Mouse (Mus musculus): ENCODE measurements around the gene Nap1l4. TPM values are rescaled to one million over a fixed set of nuclear protein-coding genes. Genes with fewer than 3 reads are reported as not detected.

Nap1l4 gene
- polyA plus RNA-seq, 1 experiment = 60.3 TPM

DNA sequence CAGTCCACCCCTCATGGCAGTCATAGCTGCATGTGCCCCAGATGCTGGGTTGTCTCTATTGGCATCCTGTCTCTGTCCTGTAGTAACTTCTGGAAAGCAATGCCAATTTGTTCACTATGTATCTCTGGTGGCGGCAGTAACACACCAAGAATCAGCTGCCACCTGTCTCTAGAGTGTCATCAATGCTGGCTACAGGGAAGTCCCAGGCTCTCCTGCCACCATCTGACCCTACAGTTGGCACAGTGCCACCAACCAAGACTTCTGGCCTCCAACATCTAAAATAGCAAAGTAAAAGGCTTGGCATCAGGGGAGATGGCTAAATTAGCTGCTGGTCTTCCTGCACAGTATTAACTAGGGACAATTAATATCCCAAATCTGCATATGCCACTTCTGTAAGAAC is 16.5 kb downstream of the Nap1l4 start:
- Histone ChIP-seq H3K27me3 (ENCODE audit: control insufficient read depth, insufficient read depth, low read length) (no peaks in the 10 kb centered on the region), H3K4me3 (ENCODE audit: control insufficient read depth, low read depth, low read length) (no peak overlapping the region), H3K36me3 (ENCODE audit: control insufficient read depth, insufficient read depth, low read length) (peaks cover 2% of the 10 kb centered on the region), H3K4me1 (ENCODE audit: control insufficient read depth, insufficient read depth, low read length) (no peaks in the 10 kb centered on the region), H3K27ac (ENCODE audit: control insufficient read depth, insufficient read depth, low read depth, low read length) (no peak overlapping the region)
- TF ChIP-seq CTCF (IDR thresholded peaks at IDR 0.05; ENCODE audit: control insufficient read depth, insufficient read depth, insufficient replicate concordance, low read depth, low read length) (no peak), POLR2A (IDR thresholded peaks at IDR 0.05; ENCODE audit: control insufficient read depth, low read depth, low read length) (no peak)

DNA sequence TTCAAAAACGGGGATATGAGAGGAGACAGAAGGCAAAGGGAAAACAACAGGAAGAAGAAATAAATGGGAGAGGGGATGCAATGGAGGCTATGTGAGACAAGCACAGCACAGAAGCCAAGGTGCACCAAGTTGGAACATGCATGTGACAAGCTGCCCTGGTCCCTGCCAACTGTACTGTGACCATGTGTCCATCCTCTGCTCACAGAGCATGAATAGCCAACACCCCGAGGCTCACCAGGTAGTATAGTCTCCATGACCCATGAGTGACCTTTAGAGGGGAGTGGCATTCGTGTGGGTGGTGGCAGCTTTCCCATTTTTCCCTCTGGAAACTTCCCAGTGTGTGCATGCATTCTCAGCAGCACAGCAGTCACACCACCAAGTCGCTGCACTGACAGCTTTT is 29.6 kb downstream of the Nap1l4 start:
- Histone ChIP-seq H3K4me3 (ENCODE audit: control insufficient read depth, low read depth, low read length) (no peak overlapping the region), H3K36me3 (ENCODE audit: control insufficient read depth, insufficient read depth, low read length) (peaks cover 5% of the 10 kb centered on the region), H3K27me3 (ENCODE audit: control insufficient read depth, insufficient read depth, low read length) (no peaks in the 10 kb centered on the region), H3K4me1 (ENCODE audit: control insufficient read depth, insufficient read depth, low read length) (no peaks in the 10 kb centered on the region), H3K27ac (ENCODE audit: control insufficient read depth, insufficient read depth, low read depth, low read length) (no peak overlapping the region)
- no peak for TF ChIP-seq POLR2A (IDR thresholded peaks at IDR 0.05; ENCODE audit: control insufficient read depth, low read depth, low read length)
- TF ChIP-seq CTCF (IDR thresholded peaks at IDR 0.05; ENCODE audit: control insufficient read depth, insufficient read depth, insufficient replicate concordance, low read depth, low read length) = no peak

DNA sequence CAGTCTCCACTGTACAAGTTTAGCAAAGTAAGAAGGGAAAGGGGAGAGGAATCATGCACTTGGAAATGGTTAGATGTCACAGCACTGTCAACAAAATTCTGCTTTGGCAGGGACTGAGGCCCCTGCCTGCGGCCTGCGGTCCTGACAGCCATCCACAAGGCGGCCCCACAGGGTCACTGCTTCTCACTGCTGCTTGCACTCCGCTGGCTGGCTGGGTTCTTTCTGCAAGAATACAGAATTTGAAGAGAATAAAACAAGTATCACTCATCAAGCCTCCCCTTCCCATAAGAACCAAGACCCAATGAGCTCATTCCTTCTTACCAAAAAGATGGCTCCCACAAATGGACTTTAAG is 34.5 kb downstream of the Nap1l4 start:
- Histone ChIP-seq H3K27me3 (ENCODE audit: control insufficient read depth, insufficient read depth, low read length) (no peaks in the 10 kb centered on the region), H3K4me3 (ENCODE audit: control insufficient read depth, low read depth, low read length) (no peak overlapping the region), H3K4me1 (ENCODE audit: control insufficient read depth, insufficient read depth, low read length) (no peaks in the 10 kb centered on the region), H3K27ac (ENCODE audit: control insufficient read depth, insufficient read depth, low read depth, low read length) (no peak overlapping the region), H3K36me3 (ENCODE audit: control insufficient read depth, insufficient read depth, low read length) (peaks cover 1% of the 10 kb centered on the region)
- TF ChIP-seq CTCF (IDR thresholded peaks at IDR 0.05; ENCODE audit: control insufficient read depth, insufficient read depth, insufficient replicate concordance, low read depth, low read length) (no peak), POLR2A (IDR thresholded peaks at IDR 0.05; ENCODE audit: control insufficient read depth, low read depth, low read length) (no peak)

DNA sequence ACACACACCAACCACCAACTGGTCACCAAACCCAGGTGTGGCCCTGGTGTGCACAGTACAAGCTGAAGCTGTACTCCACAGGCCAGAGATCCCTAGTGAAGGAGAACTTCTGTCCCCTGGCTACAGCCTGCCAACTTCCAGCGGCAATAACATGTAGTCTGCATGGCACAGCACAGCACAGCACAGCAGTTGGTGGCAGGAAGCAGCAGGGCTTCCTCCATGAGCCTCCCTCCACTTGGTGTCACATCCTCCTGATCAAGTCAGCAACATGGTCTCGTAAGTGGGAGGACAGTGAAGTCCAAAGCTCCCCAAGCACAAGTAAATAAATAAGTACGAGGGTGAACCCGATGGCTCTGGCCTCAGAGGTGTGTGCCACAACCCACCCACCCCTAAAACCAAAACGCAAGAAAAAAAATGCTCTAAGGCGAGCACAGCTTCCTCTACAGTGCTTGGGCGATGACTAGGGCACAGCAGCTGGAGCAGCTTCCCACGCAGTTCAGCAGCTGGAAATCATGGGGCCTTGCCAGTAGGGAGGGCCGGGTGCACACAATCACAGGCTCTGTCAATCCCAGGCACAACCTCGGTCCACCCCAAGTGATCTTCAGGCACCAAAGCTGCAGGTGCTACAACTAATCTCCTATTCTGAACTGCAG is 35.0 kb downstream of the Nap1l4 start:
- Histone ChIP-seq H3K4me1 (ENCODE audit: control insufficient read depth, insufficient read depth, low read length) (no peaks in the 10 kb centered on the region), H3K27me3 (ENCODE audit: control insufficient read depth, insufficient read depth, low read length) (no peaks in the 10 kb centered on the region), H3K27ac (ENCODE audit: control insufficient read depth, insufficient read depth, low read depth, low read length) (no peak overlapping the region), H3K4me3 (ENCODE audit: control insufficient read depth, low read depth, low read length) (no peak overlapping the region), H3K36me3 (ENCODE audit: control insufficient read depth, insufficient read depth, low read length) (peaks cover 1% of the 10 kb centered on the region)
- no peak for TF ChIP-seq POLR2A (IDR thresholded peaks at IDR 0.05; ENCODE audit: control insufficient read depth, low read depth, low read length)
- TF ChIP-seq CTCF (IDR thresholded peaks at IDR 0.05; ENCODE audit: control insufficient read depth, insufficient read depth, insufficient replicate concordance, low read depth, low read length) = no peak

DNA sequence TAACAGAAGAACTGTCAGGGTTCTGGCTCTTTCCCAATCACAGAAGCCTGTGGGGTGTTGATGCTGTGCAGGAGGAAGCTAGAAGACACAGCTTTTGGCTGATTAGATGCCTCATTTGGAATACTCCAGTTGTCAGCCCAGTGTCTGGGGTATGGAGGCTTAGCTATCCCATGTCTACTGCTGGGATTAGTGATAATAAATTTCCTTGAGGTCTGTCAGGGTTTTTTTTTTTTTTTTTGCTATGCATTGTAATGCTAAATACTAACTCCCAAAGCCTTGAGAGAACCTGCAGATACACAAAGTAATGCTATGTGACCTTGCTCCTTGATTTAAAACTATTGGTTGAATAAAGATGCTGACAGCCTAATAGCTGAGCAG is 37.6 kb downstream of the Nap1l4 start:
- H3K4me3 ChIP-seq (ENCODE audit: control insufficient read depth, low read depth, low read length) = no peak overlapping the region
- H3K4me1 ChIP-seq (ENCODE audit: control insufficient read depth, insufficient read depth, low read length) = no peaks in the 10 kb centered on the region; the same call in 1 of the 2 replicates
- no peaks in the 10 kb centered on the region for H3K27me3 ChIP-seq (ENCODE audit: control insufficient read depth, insufficient read depth, low read length)
- TF ChIP-seq POLR2A (IDR thresholded peaks at IDR 0.05; ENCODE audit: control insufficient read depth, low read depth, low read length) (no peak), CTCF (IDR thresholded peaks at IDR 0.05; ENCODE audit: control insufficient read depth, insufficient read depth, insufficient replicate concordance, low read depth, low read length) (no peak)
- H3K27ac ChIP-seq (ENCODE audit: control insufficient read depth, insufficient read depth, low read depth, low read length) = no peak overlapping the region
- peaks cover under 1% of the 10 kb centered on the region; the same call in 1 of the 2 replicates for H3K36me3 ChIP-seq (ENCODE audit: control insufficient read depth, insufficient read depth, low read length)

DNA sequence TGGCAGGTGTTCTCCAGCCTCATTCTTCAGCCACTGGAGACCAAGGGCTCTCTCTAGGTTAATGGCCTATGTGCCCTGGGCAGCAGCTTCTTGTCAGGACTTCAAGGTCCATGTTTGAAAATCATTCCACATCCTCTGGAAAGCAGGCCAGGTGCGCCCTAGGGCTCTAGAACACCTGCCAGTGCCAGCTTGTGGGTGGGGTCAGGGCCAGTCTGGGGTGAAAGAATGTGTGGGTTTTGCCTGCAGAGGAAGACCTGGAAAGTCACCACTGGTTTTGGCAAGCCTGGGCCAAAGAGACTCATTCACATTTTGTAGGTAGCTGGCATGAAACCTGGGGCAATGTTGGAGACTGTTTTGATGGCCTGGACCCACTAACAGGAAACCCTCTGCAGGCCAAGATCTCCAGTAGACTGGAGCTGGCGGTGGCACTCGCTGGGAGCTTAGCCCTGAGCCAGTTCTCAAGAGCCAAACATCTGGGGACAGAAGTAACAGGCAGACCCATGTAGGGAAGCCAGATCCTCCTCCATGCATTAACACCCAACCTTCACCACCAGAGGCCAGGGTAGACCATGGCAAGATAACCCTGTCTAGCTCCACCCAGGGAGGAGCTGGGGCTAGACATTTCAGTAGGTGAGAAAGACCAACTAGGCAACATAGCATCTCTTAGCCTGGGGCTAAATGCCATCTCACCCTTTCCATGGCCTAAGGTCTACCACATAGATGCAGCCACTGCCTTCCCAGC is 38.1 kb downstream of the Nap1l4 start:
- Histone ChIP-seq H3K27ac (ENCODE audit: control insufficient read depth, insufficient read depth, low read depth, low read length) (no peak overlapping the region), H3K36me3 (ENCODE audit: control insufficient read depth, insufficient read depth, low read length) (no peaks in the 10 kb centered on the region)
- TF ChIP-seq POLR2A (IDR thresholded peaks at IDR 0.05; ENCODE audit: control insufficient read depth, low read depth, low read length) = no peak
- TF ChIP-seq CTCF (IDR thresholded peaks at IDR 0.05; ENCODE audit: control insufficient read depth, insufficient read depth, insufficient replicate concordance, low read depth, low read length) = no peak

DNA sequence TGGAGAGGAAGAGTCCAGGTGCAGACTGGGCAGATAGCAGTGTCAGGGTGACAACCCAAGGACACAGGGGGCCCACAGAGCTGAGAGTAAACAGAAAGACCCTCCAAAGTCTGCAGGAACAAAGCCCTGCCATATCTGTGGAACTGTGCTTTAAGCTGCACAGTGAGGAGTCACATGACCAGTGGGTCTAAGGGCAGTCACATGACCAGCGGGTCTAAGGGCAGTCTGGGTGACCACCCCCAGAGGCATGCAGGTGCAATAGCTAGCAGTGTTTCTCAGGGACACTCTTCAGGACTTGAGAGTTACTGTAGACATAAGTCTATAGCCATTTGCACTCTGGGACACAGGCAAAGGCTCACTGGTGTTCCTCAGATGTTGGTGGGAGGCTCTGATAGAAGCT is 39.3 kb downstream of the Nap1l4 start:
- no peaks in the 10 kb centered on the region for H3K27me3 ChIP-seq (ENCODE audit: control insufficient read depth, insufficient read depth, low read length)
- H3K36me3 ChIP-seq (ENCODE audit: control insufficient read depth, insufficient read depth, low read length) = no peaks in the 10 kb centered on the region
- H3K4me3 ChIP-seq (ENCODE audit: control insufficient read depth, low read depth, low read length) = no peak overlapping the region
- TF ChIP-seq POLR2A (IDR thresholded peaks at IDR 0.05; ENCODE audit: control insufficient read depth, low read depth, low read length) = no peak
- no peak for TF ChIP-seq CTCF (IDR thresholded peaks at IDR 0.05; ENCODE audit: control insufficient read depth, insufficient read depth, insufficient replicate concordance, low read depth, low read length)
- no peak overlapping the region for H3K27ac ChIP-seq (ENCODE audit: control insufficient read depth, insufficient read depth, low read depth, low read length)
- H3K4me1 ChIP-seq (ENCODE audit: control insufficient read depth, insufficient read depth, low read length) = no peaks in the 10 kb centered on the region; the same call in 1 of the 2 replicates

More for the DNA sequence above, 38.1 kb downstream of the Nap1l4 start:
- H3K4me1 ChIP-seq (ENCODE audit: control insufficient read depth, insufficient read depth, low read length) = no peaks in the 10 kb centered on the region; the same call in 1 of the 2 replicates
- no peak overlapping the region for H3K4me3 ChIP-seq (ENCODE audit: control insufficient read depth, low read depth, low read length)
- no peaks in the 10 kb centered on the region for H3K27me3 ChIP-seq (ENCODE audit: control insufficient read depth, insufficient read depth, low read length)

Data from testis, adult 2 months (tissue).